9 mouse cellular contexts compared by ENCODE assay signal in the genomic region with DNA sequence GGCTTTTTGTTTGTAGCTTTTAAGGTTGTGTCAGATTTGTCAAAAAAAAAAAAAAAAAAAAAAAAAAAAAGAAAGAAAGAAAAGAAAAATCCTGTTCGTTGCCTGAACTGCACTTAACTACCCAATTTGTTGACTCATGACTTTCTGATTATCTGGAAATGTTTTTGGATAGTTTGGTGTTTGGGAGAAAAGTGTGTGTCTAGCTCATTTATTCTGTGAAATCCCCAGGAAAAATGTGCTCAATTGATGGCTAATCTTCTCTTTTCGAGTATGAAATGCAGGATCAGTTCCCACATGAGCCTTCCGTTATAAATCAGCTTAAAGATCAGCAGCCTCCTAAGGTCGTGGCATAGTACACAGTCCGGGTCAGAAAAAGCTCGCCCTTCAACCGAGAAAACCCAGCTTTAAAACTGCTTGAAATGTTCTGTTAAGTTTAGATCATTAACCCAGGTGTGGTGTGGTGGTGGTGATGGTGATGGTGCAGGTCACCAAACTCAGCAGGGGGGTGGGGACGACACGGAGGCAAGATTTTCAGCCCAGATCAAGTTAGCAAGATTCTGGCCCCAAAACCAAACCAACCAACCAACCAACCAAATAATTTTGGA. TPM values are rescaled to one million over a fixed set of nuclear protein-coding genes. Genes with fewer than 3 reads are reported as not detected.
DNase-seq lines count a peak whose midpoint lies in the region; ATAC-seq and TF ChIP-seq lines count a peak whose summit lies in the region.
"Had no signal": no experiment of that assay in that cellular context is flagged by ENCODE, and none has a peak within 500 bp of the region (broad histone marks: within the 10 kb centered on the region; RNA-seq: fewer than 3 reads in every experiment).

No protein-coding gene starts in this region.

- 32% methylated on average over 9 of the region's 9 CpGs for WGBS in lung, embryonic 15.5 days
- 12% methylated on average over 9 of the region's 9 CpGs for WGBS in forebrain, postnatal 0 days
- WGBS in limb, embryonic 13.5 days: 26% methylated on average over 9 of the region's 9 CpGs
- 32% methylated on average over 9 of the region's 9 CpGs for WGBS in stomach, embryonic 14.5 days

- no peak for TF ChIP-seq CTCF in forebrain, postnatal 0 days (IDR thresholded peaks at IDR 0.05; ENCODE audit: low read depth)

- no peak for DNase-seq in lung, postnatal 25 days (ENCODE audit: low spot score)
- no peak for DNase-seq in forebrain, postnatal 0 days
- no peak for DNase-seq in left cerebral cortex, postnatal 4 days
- no peak for DNase-seq in ovary, postnatal 36 days (ENCODE audit: low spot score)
- DNase-seq: layer of hippocampus, postnatal 36 days had no signal

- no peak overlapping the region for H3K27ac ChIP-seq in lung, embryonic 15.5 days
- no peak overlapping the region for H3K27ac ChIP-seq in forebrain, postnatal 0 days (ENCODE audit: low read depth, low read length)
- H3K27ac ChIP-seq in limb, embryonic 13.5 days: no peak overlapping the region
- H3K27ac ChIP-seq in stomach, embryonic 14.5 days (ENCODE audit: low read length): no peak overlapping the region

- ATAC-seq in lung, embryonic 15.5 days (ENCODE audit: borderline replicate concordance, extremely low read depth, low FRiP score, low TSS enrichment): no peak
- ATAC-seq in forebrain, postnatal 0 days: no peak
- ATAC-seq in limb, embryonic 13.5 days (ENCODE audit: low FRiP score, low read depth): no peak
- ATAC-seq in stomach, embryonic 14.5 days (ENCODE audit: insufficient number of reproducible peaks, insufficient read depth, low FRiP score, low read depth): no peak
- ATAC-seq in megakaryocyte progenitor cell, adult 5-6 weeks (replicated peaks; ENCODE audit: poor library complexity): no peak

- H3K9me3 ChIP-seq in lung, embryonic 15.5 days: no peaks in the 10 kb centered on the region
- no peaks in the 10 kb centered on the region for H3K9me3 ChIP-seq in forebrain, postnatal 0 days (ENCODE audit: low read length)
- no peaks in the 10 kb centered on the region for H3K9me3 ChIP-seq in limb, embryonic 13.5 days
- no peaks in the 10 kb centered on the region for H3K9me3 ChIP-seq in stomach, embryonic 14.5 days (ENCODE audit: control insufficient read depth, low read depth, low read length)

- peak overlapping the region; percentile 41 for H3K4me3 ChIP-seq in lung, embryonic 15.5 days
- H3K4me3 ChIP-seq in forebrain, postnatal 0 days (ENCODE audit: low read depth, low read length): peak overlapping the region; percentile 50
- peak overlapping the region; percentile 60 for H3K4me3 ChIP-seq in limb, embryonic 13.5 days
- peak overlapping the region; percentile 43; the same call in 1 of the 2 replicates for H3K4me3 ChIP-seq in stomach, embryonic 14.5 days (ENCODE audit: low read depth, low read length)

- no peaks in the 10 kb centered on the region for H3K36me3 ChIP-seq in lung, embryonic 15.5 days
- no peaks in the 10 kb centered on the region for H3K36me3 ChIP-seq in forebrain, postnatal 0 days (ENCODE audit: insufficient read depth)
- H3K36me3 ChIP-seq in limb, embryonic 13.5 days: no peaks in the 10 kb centered on the region
- no peaks in the 10 kb centered on the region for H3K36me3 ChIP-seq in stomach, embryonic 14.5 days (ENCODE audit: control insufficient read depth, insufficient read depth, low read length)

- intact Hi-C loops in left cerebral cortex, postnatal 4 days (cut with DNase I): loop anchor here (5.0 kb wide), 1 partner anchor 43 kb away; no protein-coding TSS in a partner anchor

- peak overlapping the region; percentile 54; the same call in 1 of the 2 replicates for H3K9ac ChIP-seq in lung, embryonic 15.5 days
- peak overlapping the region; percentile 54 for H3K9ac ChIP-seq in forebrain, postnatal 0 days
- H3K9ac ChIP-seq in limb, embryonic 13.5 days: peak overlapping the region; percentile 77
- H3K9ac ChIP-seq in stomach, embryonic 14.5 days (replicated peaks; ENCODE audit: low read depth, low read length): no peak overlapping the region

- peaks cover 11% of the 10 kb centered on the region for H3K4me1 ChIP-seq in lung, embryonic 15.5 days
- H3K4me1 ChIP-seq in forebrain, postnatal 0 days (ENCODE audit: insufficient read depth): peaks cover 4% of the 10 kb centered on the region; the same call in 1 of the 2 replicates
- H3K4me1 ChIP-seq in limb, embryonic 13.5 days: peaks cover 6% of the 10 kb centered on the region; the same call in 1 of the 2 replicates
- H3K4me1 ChIP-seq in stomach, embryonic 14.5 days (ENCODE audit: control insufficient read depth, insufficient read depth, low read length): no peaks in the 10 kb centered on the region

- H3K27me3 ChIP-seq in lung, embryonic 15.5 days: no peaks in the 10 kb centered on the region; the same call in 1 of the 2 replicates
- H3K27me3 ChIP-seq in forebrain, postnatal 0 days (ENCODE audit: insufficient read depth, low read length): no peaks in the 10 kb centered on the region
- H3K27me3 ChIP-seq in limb, embryonic 13.5 days: 0 out of 2 replicates have a peak, but pooled peaks cover 3% of the 10 kb centered on the region
- H3K27me3 ChIP-seq in stomach, embryonic 14.5 days (ENCODE audit: control insufficient read depth, insufficient read depth, low read length): no peaks in the 10 kb centered on the region

- H3K4me2 ChIP-seq in lung, embryonic 15.5 days: peak overlapping the region; percentile 70
- peak overlapping the region; percentile 98 for H3K4me2 ChIP-seq in forebrain, postnatal 0 days (ENCODE audit: low read depth)
- H3K4me2 ChIP-seq in limb, embryonic 13.5 days (replicated peaks): peak overlapping the region; percentile 98
- peak overlapping the region; percentile 95 for H3K4me2 ChIP-seq in stomach, embryonic 14.5 days (replicated peaks; ENCODE audit: low read depth, low read length)

RNA-seq across cellular contexts. Expression of a gene that starts 0.7 kb away (rescaled TPM):
- 5.3 and 5.4 TPM in 2 replicates for polyA plus RNA-seq in lung, embryonic 15.5 days (2015; fragmentation: Nextera tagmentation; extraction: Ambion mirVana)
- 2.6 and 5.8 TPM in 2 replicates for total RNA-seq in forebrain, postnatal 0 days (2014; rRNA removed)
- polyA plus RNA-seq in forebrain, postnatal 0 days (2015; fragmentation: Nextera tagmentation; extraction: Ambion mirVana): 0.24 and 0.91 TPM in 2 replicates
- 3.2 and 3.8 TPM in 2 replicates for polyA plus RNA-seq in limb, embryonic 13.5 days (2015; fragmentation: Nextera tagmentation; extraction: Ambion mirVana)
- 8.3 and 9.1 TPM in 2 replicates for polyA plus RNA-seq in stomach, embryonic 14.5 days (2014; fragmentation: Nextera tagmentation; extraction: Ambion mirVana)
- total RNA-seq in left cerebral cortex, postnatal 4 days (2021): 1 to 10 TPM; 3.2 to 4.9 TPM
- 0.49 TPM in 1 of 2 replicates, not detected in the other for total RNA-seq in megakaryocyte progenitor cell, adult 5-6 weeks (2015)
- not detected in 2 replicates for total RNA-seq in megakaryocyte progenitor cell, adult 5-6 weeks (2017)

RNA-seq across cellular contexts. Expression of a gene that starts 8.9 kb away (rescaled TPM):
- 2.1 and 2.5 TPM in 2 replicates for polyA plus RNA-seq in lung, embryonic 15.5 days (2015; fragmentation: Nextera tagmentation; extraction: Ambion mirVana)
- total RNA-seq in forebrain, postnatal 0 days (2014; rRNA removed): 0.62 and 1.3 TPM in 2 replicates
- 0.29 and 0.39 TPM in 2 replicates for polyA plus RNA-seq in forebrain, postnatal 0 days (2015; fragmentation: Nextera tagmentation; extraction: Ambion mirVana)
- 0.75 and 0.82 TPM in 2 replicates for polyA plus RNA-seq in limb, embryonic 13.5 days (2015; fragmentation: Nextera tagmentation; extraction: Ambion mirVana)
- 0.86 and 1.1 TPM in 2 replicates for polyA plus RNA-seq in stomach, embryonic 14.5 days (2014; fragmentation: Nextera tagmentation; extraction: Ambion mirVana)
- total RNA-seq in left cerebral cortex, postnatal 4 days (2021): under 1 TPM; 0.52 to 0.64 TPM
- total RNA-seq in megakaryocyte progenitor cell, adult 5-6 weeks (2015): 2.3 and 5.6 TPM in 2 replicates
- 3.5 and 4.6 TPM in 2 replicates for total RNA-seq in megakaryocyte progenitor cell, adult 5-6 weeks (2017)
